Mouse (Mus musculus) small intestine, adult 2 months (tissue): ENCODE measurements around the gene Vmn1r180. TPM values are rescaled to one million over a fixed set of nuclear protein-coding genes. Genes with fewer than 3 reads are reported as not detected.
"Not testable (repeated sequence)": the region's sequence is repeated elsewhere in the genome, so short reads cannot be mapped to it uniquely, and the experiment has no call there.

Experiments used
- H3K27ac ChIP-seq: fragments of 200-500 bp; 2 replicates; pipeline ENCODE4 v1.5.1; 2012; ENCODE audit warnings: low read depth, low read length, control low read depth, inconsistent platforms; ENCODE audit not compliant: insufficient read depth
- H3K27me3 ChIP-seq: fragments of 200-500 bp; 2 replicates; pipeline ENCODE4 v1.6.1; 2012; ENCODE audit warnings: mild to moderate bottlenecking, moderate library complexity, low read length, inconsistent platforms; ENCODE audit not compliant: control insufficient read depth, insufficient read depth
- H3K36me3 ChIP-seq: fragments of 200-500 bp; 2 replicates; pipeline ENCODE4 v1.6.1; 2012; ENCODE audit warnings: mild to moderate bottlenecking, low read length, control low read depth, inconsistent platforms; ENCODE audit not compliant: control insufficient read depth, insufficient read depth
- H3K4me1 ChIP-seq: fragments of 200-500 bp; 2 replicates; pipeline ENCODE4 v1.6.1; 2012; ENCODE audit warnings: low read length, inconsistent platforms, mixed read lengths; ENCODE audit not compliant: control insufficient read depth, insufficient read depth, insufficient read length
- H3K4me3 ChIP-seq: fragments of 200-500 bp; 2 replicates; pipeline ENCODE4 v1.5.1; 2012; ENCODE audit warnings: low read depth, mild to moderate bottlenecking, control low read depth, inconsistent platforms, low read length, moderate library complexity
- CTCF ChIP-seq: fragments of 200-500 bp; IDR thresholded peaks from 2 replicates; pipeline ENCODE4 v1.5.1; 2012; ENCODE audit warnings: low read depth, mild to moderate bottlenecking, control low read depth, inconsistent platforms, low read length, moderate library complexity, mixed read lengths; ENCODE audit not compliant: insufficient replicate concordance, insufficient read length; ENCODE audit errors: extremely low read depth
- POLR2A ChIP-seq: fragments of 200-500 bp; IDR thresholded peaks from 2 replicates; pipeline ENCODE4 v1.6.1; 2012; ENCODE audit warnings: low read depth, mild to moderate bottlenecking, control low read depth, inconsistent platforms, low read length, moderate library complexity
- WGBS: fragments of 180-500 bp; shearing (Covaris S2); methylation state at CpG from one replicate; pipeline ENCODE4 v1.1.7; 2018; 5-methylcytosine and 5-hydroxymethylcytosine counted together
- polyA plus RNA-seq: library from polyadenylated mRNA; depleted of rRNA; stranded (reverse); fragments of >200 nt; gene quantifications from 2 replicates; pipeline ENCODE4 v1.2.3, GENCODE M21; 2012; rRNA removed

Gene Vmn1r180
- not detected in 2 replicates for polyA plus RNA-seq

- H3K36me3 ChIP-seq, result no peaks in the 10 kb centered on the region
- no peak within 1 kb of the TSS for H3K4me3 ChIP-seq
- no peaks in the 10 kb centered on the region for H3K27me3 ChIP-seq
- no peak within 1 kb of the TSS for H3K27ac ChIP-seq
- TF ChIP-seq POLR2A, result no peak
- no peak for TF ChIP-seq CTCF
- no peaks in the 10 kb centered on the region for H3K4me1 ChIP-seq
Measured at GRCm38 (mm10) chr7:23950332-23950731, at the start of gene Vmn1r180. TSS of gene Vmn1r180 (plus strand) at chr7:23950632.

- Histone ChIP-seq H3K4me1 (no peaks in the 10 kb centered on the region), H3K27me3 (no peaks in the 10 kb centered on the region), H3K36me3 (no peaks in the 10 kb centered on the region), H3K27ac (no peak within 1 kb of the TSS), H3K4me3 (no peak within 1 kb of the TSS)
- 37% methylated on average over 2 of the region's 2 CpGs for WGBS
- no peak for TF ChIP-seq POLR2A
- no peak for TF ChIP-seq CTCF
Measured at GRCm38 (mm10) chr7:23926678-23927077, 23.8 kb upstream of the Vmn1r180 start, which contains the start of gene Vmn1r179. TSS of gene Vmn1r179 (plus strand) at chr7:23926978.

- not testable (repeated sequence) for H3K36me3 ChIP-seq, H3K27me3 ChIP-seq, H3K27ac ChIP-seq, H3K4me1 ChIP-seq, H3K4me3 ChIP-seq
- WGBS, result 20% methylated on average over 3 of the region's 3 CpGs
Measured at GRCm38 (mm10) chr7:23968044-23968443, 17.6 kb downstream of the Vmn1r180 start.

GRCm38 (mm10) chr7:23974315-23974714 lies 23.9 kb downstream of the Vmn1r180 start, which contains the start of gene Vmn1r181:
TSS of gene Vmn1r181 (plus strand) at chr7:23974615.
- H3K4me3 ChIP-seq, H3K4me1 ChIP-seq, H3K36me3 ChIP-seq, H3K27me3 ChIP-seq, H3K27ac ChIP-seq: not testable (repeated sequence)
- WGBS, result 84% methylated on average over 9 of the region's 9 CpGs

- TF ChIP-seq CTCF, result no peak
- TF ChIP-seq POLR2A, result no peak
- no peak within 1 kb of the TSS for H3K27ac ChIP-seq
- no peaks in the 10 kb centered on the region for H3K36me3 ChIP-seq
- H3K4me3 ChIP-seq, result no peak within 1 kb of the TSS
- WGBS, result 66% methylated on average over 2 of the region's 2 CpGs
- H3K27me3 ChIP-seq, result no peaks in the 10 kb centered on the region
- no peaks in the 10 kb centered on the region for H3K4me1 ChIP-seq
Measured at GRCm38 (mm10) chr7:24001391-24001790, 51.0 kb downstream of the Vmn1r180 start, which contains the start of gene V1rd19. TSS of gene V1rd19 (plus strand) at chr7:24001691.

Other genes with a start within 250 kb of the Vmn1r180 start
- gene Vmn1r173, start 249.9 kb upstream of the Vmn1r180 start, polyA plus RNA-seq, result not detected in 2 replicates
- not detected in 2 replicates for gene Vmn1r174, start 198.4 kb upstream of the Vmn1r180 start, polyA plus RNA-seq
- not detected in 2 replicates for gene Vmn1r175, start 140.0 kb upstream of the Vmn1r180 start, polyA plus RNA-seq
- not detected in 2 replicates for gene Vmn1r176, start 113.3 kb upstream of the Vmn1r180 start, polyA plus RNA-seq
- gene Vmn1r177, start 84.2 kb upstream of the Vmn1r180 start, polyA plus RNA-seq, result not detected in 2 replicates
- not detected in 2 replicates for gene Vmn1r178, start 58.6 kb upstream of the Vmn1r180 start, polyA plus RNA-seq
- gene Vmn1r179, start 23.7 kb upstream of the Vmn1r180 start, polyA plus RNA-seq, result not detected in 2 replicates
- not detected in 2 replicates for gene Vmn1r181, start 24.0 kb downstream of the Vmn1r180 start, polyA plus RNA-seq
- not detected in 2 replicates for gene V1rd19, start 51.1 kb downstream of the Vmn1r180 start, polyA plus RNA-seq
- not detected in 2 replicates for gene Vmn1r183, start 102.6 kb downstream of the Vmn1r180 start, polyA plus RNA-seq
- 3.8 and 7.4 TPM in 2 replicates for gene Zfp180, start 131.3 kb downstream of the Vmn1r180 start, polyA plus RNA-seq
- gene Zfp112, start 161.7 kb downstream of the Vmn1r180 start, polyA plus RNA-seq, result 0.36 and 0.60 TPM in 2 replicates
- 3.2 and 3.3 TPM in 2 replicates for gene Zfp235, start 183.5 kb downstream of the Vmn1r180 start, polyA plus RNA-seq
- 0.03 and 0.08 TPM in 2 replicates for gene Zfp114, start 224.4 kb downstream of the Vmn1r180 start, polyA plus RNA-seq